Mouse (Mus musculus): ENCODE data around the gene Ubxn2a. TPM values are rescaled to one million over a fixed set of nuclear protein-coding genes. Genes with fewer than 3 reads are reported as not detected.

The Ubxn2a gene
- total and polyA plus RNA-seq, 3 experiments = 21.9 to 22.8 TPM; not detected in 1

DNA sequence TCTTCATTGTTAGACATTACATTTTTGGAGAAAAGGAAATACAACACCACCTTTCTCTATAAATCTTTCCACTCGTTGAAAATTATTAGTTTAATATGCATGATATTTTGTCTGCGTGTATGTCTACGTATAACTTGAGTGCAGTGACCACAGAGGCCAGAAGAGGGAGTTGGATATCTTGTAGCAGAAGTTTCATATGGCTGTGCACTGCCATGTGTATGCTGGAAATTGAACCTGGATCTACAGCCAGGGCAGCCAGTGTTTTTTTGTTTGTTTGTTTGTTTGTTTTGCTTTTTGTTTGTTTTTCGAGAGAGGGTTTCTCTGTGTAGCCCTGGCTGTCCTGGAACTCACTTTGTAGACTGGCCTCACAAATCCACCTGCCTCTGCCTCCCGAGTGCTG, 28.5 kb downstream of the Ubxn2a start:
- Histone ChIP-seq H3K27ac (ENCODE audit: control insufficient read depth, low read depth, low read length) (no peak overlapping the region), H3K79me2 (ENCODE audit: control insufficient read depth, insufficient read depth, low read length, poor library complexity) (0 out of 2 replicates have a peak, but pooled peaks cover under 1% of the 10 kb centered on the region), H3K36me3 (ENCODE audit: control insufficient read depth in 1 of 2, insufficient read depth in 2 of 2, low read length in 2 of 2) (peaks cover 12 to 16% of the 10 kb centered on the region in 2 experiments), H3K27me3 (ENCODE audit: control insufficient read depth in 1 of 2, insufficient read depth in 2 of 2, low read length in 2 of 2) (no peaks in the 10 kb centered on the region), H3K9ac (ENCODE audit: control insufficient read depth, low read depth, low read length, poor library complexity, severe bottlenecking) (no peak overlapping the region), H3K4me1 (ENCODE audit: control insufficient read depth in 1 of 2, insufficient read depth in 2 of 2, low read length in 2 of 2) (peaks cover 7 to 17% of the 10 kb centered on the region in 2 experiments), H3K9me3 (replicated peaks; ENCODE audit: insufficient read depth, low read length) (no peaks in the 10 kb centered on the region), H3K4me3 (ENCODE audit: control insufficient read depth in 1 of 2, insufficient read depth in 1 of 2, low read depth in 2 of 2, low read length in 2 of 2) (no peak overlapping the region)
- peak; percentile 50 for DNase-seq (ENCODE audit: low read depth, low spot score)
- TF ChIP-seq SMC3 (IDR thresholded peaks at IDR 0.05; ENCODE audit: low read depth, low read length) (peak; percentile 19; the same call in 1 of the 2 replicates), CTCF (IDR thresholded peaks at IDR 0.05 in 2 of 3, conservative IDR thresholded peaks at IDR 0.05 in 1 of 3; ENCODE audit: control insufficient read depth in 1 of 3, insufficient read depth in 1 of 3, low read depth in 2 of 3, low read length in 3 of 3, poor library complexity in 1 of 3, severe bottlenecking in 1 of 3) (peak in 1 of 3 experiments; percentile 41; a peak in 2 of 6 replicates), ETS1 (IDR thresholded peaks at IDR 0.05; ENCODE audit: low read depth, low read length) (no peak), MXI1 (IDR thresholded peaks at IDR 0.05; ENCODE audit: low read depth, low read length) (no peak)

DNA sequence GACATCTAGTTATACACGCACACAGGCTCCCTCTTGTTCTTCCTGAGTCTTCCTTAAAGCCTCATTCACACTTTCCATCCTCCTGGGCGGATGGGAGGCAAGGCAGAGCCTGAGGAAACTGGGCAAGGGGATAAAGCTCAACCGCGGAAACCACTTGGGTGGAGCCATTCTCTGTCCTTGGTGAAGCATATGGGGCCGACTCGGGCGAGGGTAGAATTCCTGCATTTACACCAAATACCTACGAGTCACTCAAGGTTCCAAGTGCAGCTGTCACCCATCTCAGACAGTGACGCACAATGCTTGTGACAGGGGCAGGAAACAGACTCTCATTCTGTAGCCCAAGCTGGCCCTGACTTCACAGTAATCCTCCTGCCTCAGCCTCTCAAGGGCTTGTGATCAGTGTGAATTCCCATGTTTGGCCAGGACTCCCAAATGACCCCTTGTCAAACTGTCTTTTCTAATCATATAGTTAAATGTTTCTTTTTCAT, 29.2 kb downstream of the Ubxn2a start:
- peaks cover 5% of the 10 kb centered on the region; the same call in 1 of the 2 replicates for H3K79me2 ChIP-seq (ENCODE audit: control insufficient read depth, insufficient read depth, low read length, poor library complexity)
- no peaks in the 10 kb centered on the region for H3K9me3 ChIP-seq (replicated peaks; ENCODE audit: insufficient read depth, low read length)
- peaks cover 7 to 21% of the 10 kb centered on the region in 2 experiments for H3K4me1 ChIP-seq (ENCODE audit: control insufficient read depth in 1 of 2, insufficient read depth in 2 of 2, low read length in 2 of 2)
- no peak overlapping the region for H3K4me3 ChIP-seq (ENCODE audit: control insufficient read depth in 1 of 2, insufficient read depth in 1 of 2, low read depth in 2 of 2, low read length in 2 of 2)
- H3K36me3 ChIP-seq (ENCODE audit: control insufficient read depth in 1 of 2, insufficient read depth in 2 of 2, low read length in 2 of 2) = peaks cover 9 to 18% of the 10 kb centered on the region in 2 experiments
- H3K27ac ChIP-seq (ENCODE audit: control insufficient read depth, low read depth, low read length) = no peak overlapping the region
- no peaks in the 10 kb centered on the region for H3K27me3 ChIP-seq (ENCODE audit: control insufficient read depth in 1 of 2, insufficient read depth in 2 of 2, low read length in 2 of 2)
- DNase-seq (ENCODE audit: low read depth, low spot score) = no peak
- H3K9ac ChIP-seq (ENCODE audit: control insufficient read depth, low read depth, low read length, poor library complexity, severe bottlenecking) = no peak overlapping the region
- TF ChIP-seq TBP (IDR thresholded peaks at IDR 0.05; ENCODE audit: low read depth, low read length) (no peak), KAT2A (conservative IDR thresholded peaks at IDR 0.05; ENCODE audit: low read depth, low read length) (no peak), MYC (IDR thresholded peaks at IDR 0.05; ENCODE audit: low read depth, low read length) (no peak), MAFK (IDR thresholded peaks at IDR 0.05; ENCODE audit: borderline replicate concordance, low read depth, low read length) (no peak), MXI1 (IDR thresholded peaks at IDR 0.05; ENCODE audit: low read depth, low read length) (no peak), JUND (IDR thresholded peaks at IDR 0.05; ENCODE audit: low read depth, low read length) (no peak), NRF1 (IDR thresholded peaks at IDR 0.05; ENCODE audit: insufficient read depth, low read depth, low read length, poor library complexity, severe bottlenecking) (no peak), CTCF (IDR thresholded peaks at IDR 0.05 in 2 of 3, conservative IDR thresholded peaks at IDR 0.05 in 1 of 3; ENCODE audit: control insufficient read depth in 1 of 3, insufficient read depth in 1 of 3, low read depth in 2 of 3, low read length in 3 of 3, poor library complexity in 1 of 3, severe bottlenecking in 1 of 3) (no peak), E2F4 (IDR thresholded peaks at IDR 0.05; ENCODE audit: borderline replicate concordance, low read depth, low read length) (no peak), MAX (IDR thresholded peaks at IDR 0.05; ENCODE audit: low read length) (no peak), UBTF (IDR thresholded peaks at IDR 0.05; ENCODE audit: borderline replicate concordance, insufficient read depth, low read depth, low read length) (no peak), POLR2AphosphoS2 (IDR thresholded peaks at IDR 0.05; ENCODE audit: low read length) (no peak), POLR2A (IDR thresholded peaks at IDR 0.05; ENCODE audit: control insufficient read depth in 1 of 2, insufficient read depth in 1 of 2, low read depth in 1 of 2, low read length in 2 of 2, poor library complexity in 1 of 2) (no peak), GABPA (IDR thresholded peaks at IDR 0.05; ENCODE audit: low read depth, low read length) (no peak), SIN3A (IDR thresholded peaks at IDR 0.05; ENCODE audit: low read length) (no peak), ZKSCAN1 (IDR thresholded peaks at IDR 0.05; ENCODE audit: low read depth, low read length) (no peak), RAD21 (IDR thresholded peaks at IDR 0.05; ENCODE audit: low read depth, low read length) (no peak)
